Mouse (Mus musculus): ENCODE data around the gene Klhl21. TPM values are rescaled to one million over a fixed set of nuclear protein-coding genes. Genes with fewer than 3 reads are reported as not detected.
A peak's percentile ranks its signal among the peaks of the same experiment; 100 is the strongest.

Klhl21 gene
- polyA plus RNA-seq, 1 experiment = not detected

GRCm38 (mm10) chr4:151980699-151981098 lies 27.9 kb upstream of the Klhl21 start:
- Histone ChIP-seq H3K27ac (ENCODE audit: insufficient read depth, low read depth, low read length) (no peak overlapping the region), H3K4me1 (ENCODE audit: control insufficient read depth, insufficient read depth, low read length) (peaks cover 10% of the 10 kb centered on the region), H3K4me3 (ENCODE audit: insufficient read depth, low read depth, low read length) (no peak overlapping the region)
- TF ChIP-seq POLR2A (IDR thresholded peaks at IDR 0.05; ENCODE audit: insufficient read depth, low read depth, low read length) = no peak
- 0 out of 2 replicates have a peak, but pooled peaks have one; percentile 18 for TF ChIP-seq CTCF (IDR thresholded peaks at IDR 0.05; ENCODE audit: insufficient read depth, low read depth, low read length)
- WGBS = 63% methylated on average over 8 of the region's 8 CpGs

DNA sequence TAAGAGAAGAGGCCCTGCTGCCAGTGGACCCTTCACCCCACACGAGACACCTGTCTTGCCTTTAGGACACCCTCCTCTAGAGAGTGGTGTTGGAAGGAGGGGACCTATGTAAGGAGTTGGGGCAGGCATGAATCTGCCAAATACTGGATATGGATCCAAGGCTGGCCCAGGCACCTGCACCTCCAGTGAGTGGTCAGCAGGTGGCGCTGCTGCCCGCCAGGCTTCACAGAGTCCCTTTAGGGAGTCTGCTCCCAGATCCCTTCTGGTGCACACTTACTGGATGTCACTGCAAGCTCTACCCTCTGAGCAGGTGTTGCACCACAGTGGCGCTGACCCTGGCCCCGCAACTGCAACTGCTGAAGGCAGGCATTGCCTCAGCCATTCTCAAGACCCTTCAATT lies 27.2 kb upstream of the Klhl21 start:
- H3K4me3 ChIP-seq (ENCODE audit: insufficient read depth, low read depth, low read length) = no peak overlapping the region
- TF ChIP-seq CTCF (IDR thresholded peaks at IDR 0.05; ENCODE audit: insufficient read depth, low read depth, low read length) (peak; percentile 93), POLR2A (IDR thresholded peaks at IDR 0.05; ENCODE audit: insufficient read depth, low read depth, low read length) (no peak)
- peaks cover 16% of the 10 kb centered on the region for H3K4me1 ChIP-seq (ENCODE audit: control insufficient read depth, insufficient read depth, low read length)
- no peak overlapping the region for H3K27ac ChIP-seq (ENCODE audit: insufficient read depth, low read depth, low read length)
- WGBS = 6% methylated on average over 5 of the region's 5 CpGs

- H3K27ac ChIP-seq (ENCODE audit: insufficient read depth, low read depth, low read length) = no peak overlapping the region
- H3K4me3 ChIP-seq (ENCODE audit: insufficient read depth, low read depth, low read length) = no peak overlapping the region
- peaks cover 24% of the 10 kb centered on the region for H3K4me1 ChIP-seq (ENCODE audit: control insufficient read depth, insufficient read depth, low read length)
- TF ChIP-seq CTCF (IDR thresholded peaks at IDR 0.05; ENCODE audit: insufficient read depth, low read depth, low read length) (no peak), POLR2A (IDR thresholded peaks at IDR 0.05; ENCODE audit: insufficient read depth, low read depth, low read length) (no peak)
- WGBS = 72% methylated on average over 17 of the region's 17 CpGs
These were observed 25.6 kb upstream of the Klhl21 start for GRCm38 (mm10) chr4:151983043-151983442.

DNA sequence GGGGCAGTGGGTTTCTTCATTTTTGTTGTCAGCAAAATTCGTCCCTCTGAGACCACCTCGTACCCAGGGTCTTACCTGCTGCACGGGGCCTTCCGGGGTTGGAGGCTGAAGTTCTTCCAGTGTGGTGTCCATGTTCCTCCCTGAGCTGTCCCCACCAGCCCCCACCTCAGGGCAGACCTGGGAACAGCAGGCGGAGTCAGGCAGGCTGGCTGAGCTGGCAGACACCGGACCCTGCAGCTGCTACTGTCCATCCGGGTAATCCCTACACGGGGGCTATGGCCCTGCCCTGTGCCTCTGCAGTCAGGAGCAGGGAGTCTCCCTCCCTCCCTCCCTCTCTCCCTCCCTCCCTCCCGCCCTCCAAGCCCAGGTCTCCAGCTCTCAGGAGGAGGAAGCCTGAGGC lies 25.0 kb upstream of the Klhl21 start:
- Histone ChIP-seq H3K27ac (ENCODE audit: insufficient read depth, low read depth, low read length) (no peak overlapping the region), H3K4me3 (ENCODE audit: insufficient read depth, low read depth, low read length) (no peak overlapping the region), H3K4me1 (ENCODE audit: control insufficient read depth, insufficient read depth, low read length) (peaks cover 25% of the 10 kb centered on the region)
- WGBS = 47% methylated on average over 9 of the region's 9 CpGs
- no peak for TF ChIP-seq CTCF (IDR thresholded peaks at IDR 0.05; ENCODE audit: insufficient read depth, low read depth, low read length)
- TF ChIP-seq POLR2A (IDR thresholded peaks at IDR 0.05; ENCODE audit: insufficient read depth, low read depth, low read length) = no peak

- TF ChIP-seq CTCF (IDR thresholded peaks at IDR 0.05; ENCODE audit: insufficient read depth, low read depth, low read length) (no peak), POLR2A (IDR thresholded peaks at IDR 0.05; ENCODE audit: insufficient read depth, low read depth, low read length) (no peak)
- 49% methylated on average over 10 of the region's 10 CpGs for WGBS
- Histone ChIP-seq H3K4me1 (ENCODE audit: control insufficient read depth, insufficient read depth, low read length) (peaks cover 25% of the 10 kb centered on the region), H3K4me3 (ENCODE audit: insufficient read depth, low read depth, low read length) (no peak overlapping the region), H3K27ac (ENCODE audit: insufficient read depth, low read depth, low read length) (no peak overlapping the region)
These were observed 22.7 kb upstream of the Klhl21 start for GRCm38 (mm10) chr4:151985886-151986285.

DNA sequence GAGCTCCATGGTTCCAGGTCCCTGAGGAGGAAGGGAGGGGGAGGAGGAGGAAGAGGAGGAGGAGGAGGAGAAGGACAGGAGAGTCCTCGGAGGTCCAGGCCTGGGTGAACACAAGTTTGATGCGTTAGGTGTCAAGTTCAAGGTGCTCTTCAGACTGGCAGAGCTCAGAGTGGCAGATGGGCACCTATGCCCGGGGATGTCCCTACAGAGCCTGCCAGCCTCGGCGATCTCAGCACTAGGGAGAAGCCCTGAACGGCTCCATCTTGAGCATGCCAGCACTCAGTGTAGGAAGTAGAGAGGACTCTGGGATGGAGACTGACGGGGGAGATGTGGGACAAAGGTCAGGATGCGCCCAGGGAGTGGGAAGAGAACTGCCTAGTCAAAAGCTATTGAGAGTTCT lies 22.0 kb upstream of the Klhl21 start:
- Histone ChIP-seq H3K4me1 (ENCODE audit: control insufficient read depth, insufficient read depth, low read length) (peaks cover 23% of the 10 kb centered on the region), H3K4me3 (ENCODE audit: insufficient read depth, low read depth, low read length) (no peak overlapping the region), H3K27ac (ENCODE audit: insufficient read depth, low read depth, low read length) (no peak overlapping the region)
- TF ChIP-seq CTCF (IDR thresholded peaks at IDR 0.05; ENCODE audit: insufficient read depth, low read depth, low read length) (no peak), POLR2A (IDR thresholded peaks at IDR 0.05; ENCODE audit: insufficient read depth, low read depth, low read length) (no peak)
- 72% methylated on average over 8 of the region's 8 CpGs for WGBS

DNA sequence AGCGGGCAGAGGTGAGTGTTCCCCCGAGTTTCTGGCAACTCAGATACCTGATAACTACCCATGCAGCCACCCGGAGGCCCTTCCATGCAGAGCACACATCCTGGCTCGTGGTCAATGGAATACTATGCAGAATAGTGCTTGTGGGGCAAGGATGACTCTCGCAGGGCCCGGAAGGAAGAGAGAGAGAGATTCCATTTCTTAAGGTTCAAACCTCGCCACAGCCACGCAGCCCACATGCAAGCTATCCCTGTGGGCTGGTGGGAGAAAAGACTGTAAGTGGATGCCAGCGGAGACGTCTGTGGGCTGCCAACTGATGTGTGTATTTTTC lies 20.6 kb upstream of the Klhl21 start:
- H3K27ac ChIP-seq (ENCODE audit: insufficient read depth, low read depth, low read length) = peak overlapping the region; percentile 74; the same call in 1 of the 2 replicates
- H3K4me3 ChIP-seq (ENCODE audit: insufficient read depth, low read depth, low read length) = peak overlapping the region; percentile 85
- H3K4me1 ChIP-seq (ENCODE audit: control insufficient read depth, insufficient read depth, low read length) = peaks cover 22% of the 10 kb centered on the region
- WGBS = 8% methylated on average over 10 of the region's 10 CpGs
- TF ChIP-seq CTCF (IDR thresholded peaks at IDR 0.05; ENCODE audit: insufficient read depth, low read depth, low read length) (no peak), POLR2A (IDR thresholded peaks at IDR 0.05; ENCODE audit: insufficient read depth, low read depth, low read length) (no peak)

DNA sequence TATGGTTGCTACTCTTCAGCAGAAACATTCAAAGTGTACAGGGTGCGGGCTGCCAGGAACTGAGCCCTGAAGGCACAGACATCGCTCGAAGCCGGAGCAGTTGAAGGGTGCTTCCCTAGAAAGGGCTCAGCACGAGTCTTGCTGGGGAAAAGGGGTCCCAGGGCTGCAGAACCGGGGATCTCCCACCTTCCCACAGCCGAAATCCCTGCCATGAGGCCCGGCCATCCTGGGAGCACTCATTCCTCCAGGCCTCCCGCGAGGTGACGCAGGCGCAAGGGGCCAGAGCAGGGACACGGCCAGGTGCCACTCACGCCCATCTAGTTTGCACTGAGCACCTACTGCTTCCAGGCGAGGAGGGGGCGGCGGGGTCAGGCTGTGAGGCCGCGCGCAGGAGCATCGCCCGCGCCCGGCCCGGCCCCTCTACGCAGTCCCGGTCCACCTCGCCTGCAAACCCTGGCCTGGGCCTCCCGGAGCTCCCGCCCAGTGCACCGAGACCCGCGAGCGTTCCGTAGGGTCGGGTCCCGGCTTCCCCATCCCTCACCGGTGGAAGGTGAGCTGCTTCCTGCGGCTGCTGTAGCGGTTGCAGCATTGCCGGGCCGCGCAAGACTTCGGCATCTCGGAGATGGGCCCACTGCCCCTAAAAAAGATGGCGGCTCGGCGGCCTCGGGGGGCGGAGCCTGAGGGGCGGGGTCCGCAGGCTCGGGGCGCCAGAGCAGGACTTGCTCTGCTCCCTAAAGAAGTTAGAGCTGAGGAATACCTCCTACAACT lies 20.1 kb upstream of the Klhl21 start, which contains the start of gene Thap3:
TSS of gene Thap3 (minus strand) at position 656 of the 768 bp plus-strand sequence.
- peak within 1 kb of the TSS; percentile 85 for H3K4me3 ChIP-seq (ENCODE audit: insufficient read depth, low read depth, low read length)
- WGBS = under 1% methylated on average over 54 of the region's 54 CpGs

GRCm38 (mm10) chr4:151989110-151989488 lies 19.5 kb upstream of the Klhl21 start:
- Histone ChIP-seq H3K4me1 (ENCODE audit: control insufficient read depth, insufficient read depth, low read length) (peaks cover 22% of the 10 kb centered on the region), H3K4me3 (ENCODE audit: insufficient read depth, low read depth, low read length) (0 out of 2 replicates have a peak overlapping the region, but pooled peaks have one; percentile 85)
- WGBS = 35% methylated on average over 6 of the region's 6 CpGs

More for the DNA sequence above, 20.1 kb upstream of the Klhl21 start, which contains the start of gene Thap3:
- no peak for TF ChIP-seq CTCF (IDR thresholded peaks at IDR 0.05; ENCODE audit: insufficient read depth, low read depth, low read length)
- peak; percentile 28; the same call in 1 of the 2 replicates for TF ChIP-seq POLR2A (IDR thresholded peaks at IDR 0.05; ENCODE audit: insufficient read depth, low read depth, low read length)
- Histone ChIP-seq H3K4me1 (ENCODE audit: control insufficient read depth, insufficient read depth, low read length) (peaks cover 22% of the 10 kb centered on the region), H3K27ac (ENCODE audit: insufficient read depth, low read depth, low read length) (peak within 1 kb of the TSS; percentile 74)

More at GRCm38 (mm10) chr4:151989110-151989488, 19.5 kb upstream of the Klhl21 start:
- H3K27ac ChIP-seq (ENCODE audit: insufficient read depth, low read depth, low read length) = no peak overlapping the region
- no peak for TF ChIP-seq CTCF (IDR thresholded peaks at IDR 0.05; ENCODE audit: insufficient read depth, low read depth, low read length)
- TF ChIP-seq POLR2A (IDR thresholded peaks at IDR 0.05; ENCODE audit: insufficient read depth, low read depth, low read length) = no peak

Data from olfactory bulb, adult 2 months (tissue).